Mouse (Mus musculus) WW6 (cell line): ENCODE data around the gene Kcnk10.
"Not testable (repeated sequence)": the region's sequence is repeated elsewhere in the genome, so short reads cannot be mapped to it uniquely, and the experiment has no call there.

ENCODE experiments used
- DNase-seq: peaks from one replicate; pipeline ENCODE4 v3.0.0-alpha.2; 2013; ENCODE audit warnings: low read depth, low spot score

The Kcnk10 gene

DNA sequence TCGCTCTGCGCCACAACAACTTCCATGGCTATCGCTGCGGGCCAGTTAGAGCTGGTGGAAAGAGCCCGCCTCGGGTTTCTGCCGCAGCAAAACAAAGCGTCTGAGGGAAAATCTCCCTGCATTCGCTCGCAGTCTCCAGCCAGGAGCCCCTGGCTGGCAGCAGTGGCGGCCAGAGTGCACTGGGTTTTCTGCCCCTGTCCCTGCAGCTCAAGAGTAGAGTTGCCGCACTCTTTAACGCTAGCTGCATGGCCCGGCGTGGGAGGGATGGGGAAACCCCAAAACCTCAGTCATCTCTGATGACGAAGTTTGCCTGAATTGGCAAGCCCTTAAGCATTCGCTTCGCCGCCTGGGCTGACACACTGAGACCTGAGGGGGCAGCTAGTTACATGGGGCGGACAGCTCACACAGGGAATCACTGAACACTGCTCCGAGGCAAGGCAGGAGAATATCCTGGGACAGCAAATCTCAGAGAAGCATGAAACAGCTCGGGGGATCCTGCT lies at the start of gene Kcnk10:
TSS of gene Kcnk10 (minus strand) at position 450 of the 500 bp plus-strand sequence.
- no peak for DNase-seq

DNA sequence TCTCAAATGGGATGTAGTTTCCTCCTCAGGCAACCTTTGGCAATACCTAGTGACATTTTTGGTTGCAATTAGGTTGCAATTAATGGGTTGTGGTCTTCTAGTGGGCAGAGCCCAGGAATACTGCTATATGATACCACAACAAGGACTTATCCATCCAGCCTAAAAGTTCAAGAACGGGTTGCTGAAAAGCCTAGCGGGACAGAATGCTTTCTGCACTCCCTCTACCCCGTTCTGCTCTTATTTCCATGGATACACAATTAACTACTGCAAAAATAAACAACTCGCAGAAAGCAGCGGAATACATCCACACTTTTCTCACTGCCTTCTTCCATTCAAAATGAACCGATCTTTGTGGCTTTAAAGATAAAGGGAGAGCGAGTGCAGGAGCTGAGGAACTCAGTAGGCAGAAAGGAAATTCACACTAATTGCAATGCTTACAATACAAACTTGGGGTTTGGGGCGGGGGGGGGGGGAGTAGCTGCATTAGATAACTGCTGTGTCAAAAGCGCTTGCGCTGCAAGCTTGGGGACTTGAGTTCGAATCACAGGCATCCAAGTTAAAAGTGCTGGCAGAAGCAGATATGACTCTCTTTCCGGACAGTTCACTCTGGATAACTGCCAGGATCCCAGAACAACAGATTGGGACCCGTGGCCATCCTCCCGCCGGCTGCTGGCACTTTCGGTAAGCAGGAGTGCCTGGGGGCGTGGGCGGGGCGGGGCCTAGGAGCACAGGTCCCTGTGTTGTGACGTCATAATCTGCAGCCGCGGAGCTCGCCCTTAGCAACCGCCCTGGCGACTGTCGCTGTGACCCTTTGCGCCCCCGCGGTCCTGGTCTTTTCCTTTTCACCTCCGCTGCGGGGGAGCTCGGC lies 49.5 kb upstream of the Kcnk10 start, which contains the start of gene Spata7:
TSS of gene Spata7 (plus strand) at position 766 of the 868 bp plus-strand sequence.
- peak; percentile 89 for DNase-seq

DNA sequence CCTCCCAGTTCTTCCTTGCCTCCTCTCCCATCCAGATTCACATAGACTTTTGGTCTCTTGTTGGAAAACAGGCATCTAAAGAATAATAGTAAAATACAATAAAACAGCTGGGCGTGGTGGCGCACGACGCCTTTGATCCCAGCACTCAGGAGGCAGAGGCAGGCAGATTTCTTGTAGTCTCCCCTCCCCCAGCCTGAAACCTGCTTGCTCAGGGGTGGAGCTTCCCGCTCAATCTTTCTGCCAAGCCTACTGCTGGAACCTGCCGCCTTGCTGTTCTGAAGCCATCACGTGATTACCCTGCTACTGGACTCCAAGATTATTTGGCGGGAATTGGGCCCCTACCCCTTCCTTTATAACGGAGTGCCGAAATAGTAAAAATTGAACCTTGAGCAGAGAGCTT lies 45.2 kb upstream of the Kcnk10 start:
- DNase-seq: peak; percentile 26

GRCm38 (mm10) chr12:98620922-98621321 lies 42.8 kb upstream of the Kcnk10 start:
- not testable (repeated sequence) for DNase-seq

- DNase-seq: no peak
Measured at GRCm38 (mm10) chr12:98619496-98619895, 41.4 kb upstream of the Kcnk10 start.

- no peak for DNase-seq
Measured at GRCm38 (mm10) chr12:98615746-98616145, 37.6 kb upstream of the Kcnk10 start.

- no peak for DNase-seq
Measured at GRCm38 (mm10) chr12:98614910-98615508, 36.9 kb upstream of the Kcnk10 start.

- no peak for DNase-seq
Measured at GRCm38 (mm10) chr12:98610341-98610740, 32.2 kb upstream of the Kcnk10 start.

DNA sequence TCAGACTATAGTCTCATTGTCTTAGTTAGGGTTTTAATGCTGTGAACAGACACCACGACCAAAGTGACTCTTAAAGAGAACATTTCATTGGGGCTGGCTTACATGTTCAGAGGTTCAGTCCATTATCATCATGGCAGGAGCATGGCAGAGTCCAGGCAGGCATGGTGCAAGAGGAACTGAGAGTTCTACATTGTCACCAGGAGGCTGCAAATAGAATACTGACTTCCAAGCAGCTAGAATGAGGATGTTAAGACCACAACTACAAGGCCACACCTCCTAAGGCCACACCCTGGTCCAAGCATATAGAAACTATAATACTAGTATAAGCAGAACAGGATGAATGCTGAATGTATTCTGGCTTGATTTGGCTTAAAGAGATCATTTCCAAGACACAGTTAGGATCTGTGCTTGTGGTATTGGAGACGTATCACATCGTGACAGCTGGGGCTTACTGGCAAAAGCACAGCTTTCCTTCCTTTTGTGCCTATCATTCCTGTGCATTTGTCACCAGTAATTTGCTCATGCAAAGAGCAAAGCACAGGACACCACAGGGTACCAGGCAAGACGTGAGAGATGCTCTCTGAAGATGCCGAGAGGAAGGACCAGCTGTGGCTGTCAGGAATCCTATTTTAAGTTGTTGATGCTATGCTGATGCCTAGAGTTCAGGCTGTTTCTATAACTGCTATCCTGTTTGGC lies 28.6 kb upstream of the Kcnk10 start:
- DNase-seq: no peak

DNA sequence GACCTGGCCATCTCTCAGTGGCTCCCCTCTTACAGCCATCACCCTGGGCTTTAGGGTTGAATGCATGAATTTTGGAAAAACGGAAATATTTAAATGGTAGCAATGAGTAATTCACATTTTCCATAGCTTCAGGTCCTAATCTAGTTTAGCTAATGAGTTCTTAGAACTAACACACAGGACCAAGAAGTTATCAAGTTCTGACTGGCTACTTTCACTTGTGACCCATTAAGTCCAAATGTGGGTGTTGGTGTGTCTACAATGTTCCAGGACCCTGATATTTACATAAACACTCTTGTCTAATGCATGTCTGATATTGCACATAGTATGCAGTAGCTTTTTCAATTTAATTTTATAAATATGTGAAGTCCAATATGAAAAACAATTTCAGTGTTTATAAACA lies 27.2 kb upstream of the Kcnk10 start:
- no peak for DNase-seq

GRCm38 (mm10) chr12:98602114-98602513 lies 24.0 kb upstream of the Kcnk10 start:
- no peak for DNase-seq

DNA sequence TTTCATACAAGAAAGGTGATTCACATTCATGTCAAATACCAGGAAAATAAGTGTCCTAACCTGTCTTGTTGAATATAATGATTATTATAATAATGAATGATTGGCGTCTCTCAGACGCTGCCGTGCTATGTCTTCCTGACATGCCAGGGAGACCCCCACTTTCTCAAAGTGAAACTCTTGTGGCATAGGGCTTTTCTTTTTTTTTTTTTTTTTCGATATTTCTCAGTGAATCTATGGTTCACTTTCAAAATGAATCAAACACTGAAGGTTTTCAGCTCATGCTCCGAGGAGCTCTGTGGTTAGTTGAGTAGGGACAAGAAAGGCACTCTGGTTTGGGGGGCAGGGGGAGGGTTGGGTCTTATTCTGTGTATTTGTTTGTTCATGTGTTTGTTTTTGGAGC lies 22.8 kb upstream of the Kcnk10 start:
- DNase-seq: no peak

GRCm38 (mm10) chr12:98591016-98591415 lies 12.9 kb upstream of the Kcnk10 start:
- DNase-seq: no peak

DNA sequence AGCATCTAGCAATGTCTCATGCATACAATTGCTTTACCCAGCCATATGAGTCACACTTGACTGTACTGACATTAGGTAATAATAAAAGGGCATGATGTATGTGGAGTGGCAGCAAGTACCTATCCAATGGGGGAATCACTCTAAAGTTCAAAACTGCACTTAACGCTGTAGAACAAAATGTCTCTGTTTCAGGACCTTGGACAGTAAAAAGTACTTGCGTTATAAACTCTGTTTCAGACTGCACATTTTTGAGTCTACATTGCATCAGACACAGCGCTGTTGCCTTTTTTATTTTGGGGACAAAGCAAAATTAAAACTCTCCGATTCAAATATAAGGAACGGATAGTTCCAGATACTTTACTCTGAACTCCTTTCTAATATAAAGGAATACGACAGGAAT lies 10.5 kb upstream of the Kcnk10 start:
- DNase-seq: no peak

DNA sequence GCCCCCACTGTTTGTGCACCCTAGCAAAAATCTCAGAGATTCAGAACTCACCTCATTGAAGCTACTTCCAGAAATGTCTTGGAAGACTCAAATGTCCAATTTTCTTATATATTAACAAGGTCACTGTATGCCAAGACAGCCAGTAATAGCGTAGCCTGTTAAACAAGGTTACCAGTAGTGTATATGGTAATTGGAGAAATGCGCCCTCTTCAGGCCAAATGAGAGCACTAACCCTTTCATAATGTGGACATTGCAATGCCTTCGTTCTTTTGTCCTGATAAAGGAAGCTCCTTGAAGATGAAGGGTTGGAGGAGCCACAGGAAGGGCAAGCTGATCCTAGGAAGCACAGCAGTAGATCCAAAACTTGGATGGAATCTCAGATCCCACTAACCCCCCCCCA lies 7.2 kb upstream of the Kcnk10 start:
- no peak for DNase-seq

DNA sequence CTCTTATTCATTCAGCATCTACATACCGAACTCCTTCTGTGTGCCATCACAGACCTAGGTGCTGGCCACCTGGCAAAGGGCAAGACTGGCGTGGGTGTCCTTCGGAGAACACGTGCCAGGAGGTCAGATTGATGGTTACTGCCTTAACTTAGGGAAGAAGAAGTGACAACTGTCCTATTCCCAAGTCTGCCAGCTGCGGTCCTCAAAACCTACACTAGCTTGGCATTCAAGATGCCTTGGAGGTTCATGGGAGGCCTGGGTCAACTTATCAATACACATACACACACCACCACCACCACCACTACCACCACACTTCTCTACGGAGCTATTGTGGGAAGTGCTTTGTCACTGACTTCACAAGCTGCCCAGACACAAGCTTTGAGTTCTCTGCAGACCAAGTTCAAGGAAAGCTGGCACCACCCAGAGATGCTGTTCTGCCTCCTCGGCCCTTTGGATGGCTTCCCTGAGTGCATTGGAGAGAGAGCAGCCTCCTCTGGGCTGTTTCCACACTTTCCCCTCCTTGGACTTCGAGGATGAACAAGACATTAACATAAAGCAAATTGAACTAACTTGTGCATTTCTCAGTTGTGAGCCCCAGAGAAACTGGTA lies 2.1 kb downstream of the Kcnk10 start:
- no peak for DNase-seq

GRCm38 (mm10) chr12:98575195-98575887 lies 2.8 kb downstream of the Kcnk10 start:
- DNase-seq: peak; percentile 14

DNA sequence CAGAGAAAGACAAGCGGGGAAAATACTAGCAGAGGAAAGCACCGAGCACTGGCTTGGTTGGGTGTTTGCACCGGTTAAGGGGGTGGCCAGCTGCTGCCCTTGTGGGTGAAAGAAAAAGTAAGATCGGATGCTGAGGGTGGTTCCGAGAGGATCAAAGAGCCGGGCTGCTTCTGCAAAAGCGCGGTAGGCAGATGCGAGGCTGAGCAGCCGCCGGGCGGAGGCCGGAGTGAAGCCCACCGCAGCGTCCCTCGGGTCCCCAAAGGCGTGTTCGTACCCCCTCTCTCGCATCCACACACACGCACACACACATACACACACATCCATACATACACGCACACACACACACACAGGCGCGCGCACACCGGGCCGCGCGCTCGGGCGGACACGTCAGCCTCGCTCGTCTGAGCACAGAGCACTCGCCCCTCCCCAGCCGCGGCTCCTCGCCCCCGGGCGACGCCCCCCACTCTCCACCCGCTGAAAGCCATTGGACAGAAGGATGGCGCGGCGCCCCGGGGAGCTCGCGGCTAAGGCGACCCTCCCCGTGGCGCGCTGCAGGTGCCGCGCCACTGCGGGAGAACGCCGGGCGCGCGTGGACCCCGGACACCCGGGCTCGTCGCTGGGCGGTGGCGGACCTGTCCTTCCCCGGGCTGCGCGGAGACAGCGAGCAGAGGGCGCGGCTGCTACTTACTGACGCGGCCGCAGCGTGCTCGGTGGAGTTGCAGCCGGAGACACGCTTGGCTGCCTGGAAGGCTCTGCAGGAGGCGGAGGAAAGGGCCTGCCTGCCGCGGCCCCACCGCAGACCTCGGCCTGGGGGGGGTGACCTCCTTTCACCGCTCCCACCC lies 3.5 kb downstream of the Kcnk10 start:
- peak; percentile 18 for DNase-seq

GRCm38 (mm10) chr12:98573317-98574270 lies 4.5 kb downstream of the Kcnk10 start:
- DNase-seq: no peak
